Mouse (Mus musculus) layer of hippocampus, adult 8-10 months (tissue): ENCODE measurements around the gene Pxdn. TPM values are rescaled to one million over a fixed set of nuclear protein-coding genes. Genes with fewer than 3 reads are reported as not detected.

Experiments
- DNase-seq, 2 experiments: peaks; one replicate each; pipeline ENCODE4 v3.0.0; 2022; ENCODE audit warnings: low spot score in 2 of 2
- total RNA-seq, 4 experiments: library from RNA; stranded (reverse); gene quantifications; 2 replicates each; pipeline ENCODE4 v1.2.4; 2022

Pxdn gene
- total RNA-seq, 4 experiments from 2014 or later, result 65.3 to 84.7 (median 75.5) TPM

DNA sequence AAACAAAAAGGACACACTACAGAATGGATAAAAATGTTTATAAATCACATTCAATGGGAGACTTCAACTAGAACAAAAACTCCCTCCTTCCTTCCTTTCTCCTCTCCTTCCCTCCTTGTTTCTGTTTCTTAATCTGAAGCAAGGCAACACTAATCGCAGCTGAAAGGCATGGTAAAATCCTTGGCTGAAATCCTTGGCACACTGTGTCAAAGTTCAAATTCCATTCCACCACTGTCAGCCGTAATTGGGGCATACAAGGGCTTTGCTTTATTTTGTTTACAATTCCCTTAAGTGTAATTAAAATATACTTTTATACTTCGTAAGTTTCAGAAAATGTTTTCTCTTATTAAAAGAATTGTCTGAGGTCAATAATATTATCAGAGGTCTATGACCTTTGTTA lies 86.1 kb downstream of the Pxdn start:
- DNase-seq, result no peak

DNA sequence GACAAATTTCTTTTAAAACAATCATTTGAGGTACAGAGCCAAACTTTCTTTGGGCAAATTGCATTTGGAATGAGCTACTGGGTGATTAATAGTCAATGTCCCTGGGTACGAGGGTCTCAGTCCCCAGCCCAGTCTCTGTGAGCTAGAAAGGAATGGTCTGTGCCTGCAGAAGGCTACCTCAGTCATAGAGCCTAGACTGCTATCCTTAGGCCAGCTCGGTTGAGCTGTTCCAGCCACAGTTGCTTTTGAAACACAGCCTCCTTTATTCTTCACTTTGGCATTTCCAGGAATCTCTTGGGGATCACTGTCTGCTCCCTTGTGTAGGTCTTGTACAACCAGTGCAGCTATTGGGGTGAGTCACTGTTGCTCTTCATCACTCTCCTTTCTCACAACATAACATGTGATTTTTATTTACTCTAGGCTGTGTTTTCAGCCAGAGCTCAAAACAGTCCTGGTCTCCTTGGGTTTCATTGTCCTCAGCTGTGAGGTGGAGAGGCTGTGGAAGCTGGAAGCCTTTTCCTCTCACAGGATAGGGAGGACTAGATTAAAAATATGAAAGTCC lies 86.9 kb downstream of the Pxdn start:
- no peak for DNase-seq

DNA sequence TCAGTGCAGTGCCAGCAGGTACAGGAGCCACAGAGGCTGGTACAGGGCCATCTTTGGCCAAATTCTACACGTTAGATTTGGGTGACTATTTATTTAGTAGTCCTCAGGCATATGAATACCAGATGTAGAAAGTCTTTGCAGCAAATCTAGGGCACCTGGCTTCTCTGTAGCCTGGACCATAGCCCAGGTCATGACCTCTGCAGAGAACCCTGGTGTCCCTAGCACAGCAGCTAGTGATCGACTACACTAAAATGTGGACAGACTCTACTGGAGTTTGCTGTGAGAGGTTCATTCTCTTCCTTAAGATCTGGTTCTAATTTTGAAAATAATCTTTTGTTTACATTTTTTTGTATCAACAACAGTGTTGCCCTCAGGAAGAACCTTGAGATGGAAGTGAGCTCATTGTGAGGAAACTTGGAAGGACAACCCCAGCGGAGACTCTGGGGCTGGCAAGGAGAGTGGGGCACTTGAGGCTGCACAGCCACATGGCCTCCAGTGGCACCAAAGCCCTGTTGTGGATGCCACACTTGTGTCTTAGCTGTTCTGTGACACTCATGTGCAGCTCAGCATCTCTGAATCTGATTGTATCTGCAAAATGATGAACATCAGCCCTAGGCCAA lies 90.4 kb downstream of the Pxdn start:
- no peak for DNase-seq

DNA sequence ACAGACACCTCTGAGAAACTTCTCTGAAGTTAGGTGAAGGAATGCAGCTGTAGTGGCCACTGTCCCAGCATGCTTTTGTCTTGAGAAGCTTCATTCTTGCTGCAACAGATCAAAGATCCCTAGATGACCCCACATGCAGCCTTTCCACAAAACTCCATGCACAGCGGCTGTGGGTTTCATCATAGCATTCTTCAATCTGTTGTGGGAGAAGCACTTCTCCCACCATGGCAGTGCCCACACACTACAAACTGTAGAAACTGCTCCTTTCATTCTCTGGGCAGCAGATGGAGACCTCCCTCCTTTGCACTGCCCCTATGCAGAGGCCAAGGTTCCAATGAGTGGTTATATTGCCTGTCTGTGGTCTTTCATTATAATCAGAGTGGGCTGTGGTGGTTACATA lies 91.7 kb downstream of the Pxdn start:
- no peak for DNase-seq

DNA sequence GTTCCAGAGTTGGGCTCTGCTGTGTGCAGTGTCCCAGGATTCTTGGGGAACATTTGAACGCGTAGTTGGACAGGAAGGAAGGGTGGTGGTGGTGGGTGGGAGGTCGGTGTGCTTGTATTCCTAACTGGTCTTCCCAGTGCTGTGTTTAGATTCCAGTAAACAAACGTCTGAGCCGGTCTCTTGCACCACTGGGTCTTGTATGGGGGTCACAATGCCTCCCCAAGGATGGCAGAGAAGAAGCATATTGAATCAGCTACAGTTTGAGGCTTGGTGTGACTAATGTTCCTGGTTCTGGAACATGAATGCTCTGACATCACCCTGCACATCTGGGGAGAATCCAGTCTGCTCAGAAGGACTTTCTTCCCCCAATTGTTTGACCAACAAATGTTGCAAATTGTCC lies 93.2 kb downstream of the Pxdn start:
- no peak for DNase-seq

DNA sequence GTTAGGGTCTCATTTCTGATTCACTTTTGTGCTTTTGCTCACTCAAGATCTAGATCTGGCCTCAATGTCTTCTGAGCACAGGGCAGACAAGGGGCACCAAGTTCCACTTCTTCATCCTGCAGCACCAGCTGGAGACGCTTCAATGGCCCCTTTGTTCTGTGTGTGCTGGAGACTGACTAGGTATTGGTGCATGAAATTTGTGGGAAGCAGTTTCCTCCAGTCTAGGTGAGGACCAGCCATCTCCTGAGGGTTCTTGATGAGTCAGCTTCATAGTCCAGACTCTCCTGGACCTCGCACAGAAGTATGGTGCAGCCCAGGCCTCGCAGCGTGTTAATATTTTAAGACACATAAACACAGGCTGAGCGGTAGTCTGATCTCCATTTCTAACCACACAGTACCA lies 97.3 kb downstream of the Pxdn start:
- no peak for DNase-seq

DNA sequence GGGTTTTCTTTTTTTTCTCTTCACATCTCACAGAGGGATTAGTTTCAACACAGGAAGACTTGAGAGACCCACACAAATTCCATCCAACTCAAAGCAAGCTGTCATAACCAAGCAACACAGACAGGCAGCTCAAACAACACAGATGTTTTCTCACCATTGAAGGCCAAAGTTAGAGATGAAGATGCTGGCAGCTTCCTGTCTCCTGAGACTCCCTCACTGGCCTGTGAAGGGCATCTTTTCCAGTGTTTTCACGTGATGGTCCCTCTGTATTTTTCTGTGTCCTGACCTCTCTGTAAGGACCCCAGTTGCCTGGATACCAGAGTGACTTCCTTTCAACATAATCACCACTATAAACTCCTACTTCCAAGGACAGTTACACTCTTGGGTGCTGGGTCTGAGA lies 98.0 kb downstream of the Pxdn start:
- DNase-seq, result no peak

DNA sequence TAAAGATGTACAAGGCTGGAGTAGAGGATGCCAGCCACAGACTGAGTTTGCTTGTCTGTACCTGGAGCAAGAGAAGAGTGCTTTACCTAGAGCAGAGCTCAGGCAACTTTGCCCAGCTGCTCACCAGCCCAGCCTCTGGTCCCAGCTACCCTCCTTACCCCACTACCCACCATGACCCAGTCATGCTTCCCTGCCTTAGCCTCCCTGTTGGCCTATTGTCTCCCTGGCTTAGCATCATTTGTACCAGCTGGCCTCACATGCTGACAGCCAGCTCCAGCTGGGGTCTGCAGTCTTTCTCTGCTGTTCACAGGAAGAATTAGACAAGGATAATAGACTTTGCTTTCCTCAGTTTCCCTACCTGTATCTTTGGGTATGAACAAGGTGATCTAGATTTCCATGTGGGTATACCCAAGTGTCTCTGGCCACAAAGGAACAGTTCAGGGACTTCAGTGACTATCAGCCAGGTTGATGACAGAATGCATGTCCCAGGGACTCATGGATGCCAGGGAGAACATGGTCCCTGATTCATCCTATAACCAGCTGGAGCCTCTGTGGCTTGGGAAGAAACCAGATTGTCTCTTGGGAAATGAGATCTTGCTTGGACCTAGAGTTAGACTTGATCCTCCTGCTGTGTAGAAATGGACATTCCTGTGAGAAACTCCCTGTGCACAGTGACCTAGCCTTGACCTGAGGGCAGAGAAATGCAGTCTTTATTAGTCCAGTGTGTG lies 98.6 kb downstream of the Pxdn start:
- DNase-seq, result no peak

DNA sequence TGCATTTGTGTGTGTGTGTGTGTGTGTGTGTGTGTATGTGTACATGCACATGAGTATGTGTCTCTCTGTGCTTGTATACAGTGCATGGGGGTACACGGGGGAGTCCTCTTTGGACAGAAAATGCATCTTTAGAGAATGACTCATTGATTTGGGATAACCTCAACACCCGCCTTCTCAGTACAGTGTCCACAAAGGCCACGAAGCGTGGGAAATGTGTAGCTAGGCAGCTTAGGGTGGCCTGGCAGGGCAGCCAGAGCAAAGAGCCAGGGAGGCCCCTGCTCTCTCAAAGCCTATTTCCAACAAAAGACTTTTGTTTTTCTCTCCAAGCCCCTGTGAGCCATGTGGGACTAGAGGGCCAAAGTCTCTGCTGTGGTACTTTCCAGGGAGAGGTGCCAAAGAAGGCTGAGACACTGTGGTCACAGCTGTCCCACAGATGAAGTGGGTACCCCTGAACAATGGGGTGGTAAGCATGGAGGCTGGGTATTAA lies 99.2 kb downstream of the Pxdn start:
- peak; percentile 34 to 63 for DNase-seq

DNA sequence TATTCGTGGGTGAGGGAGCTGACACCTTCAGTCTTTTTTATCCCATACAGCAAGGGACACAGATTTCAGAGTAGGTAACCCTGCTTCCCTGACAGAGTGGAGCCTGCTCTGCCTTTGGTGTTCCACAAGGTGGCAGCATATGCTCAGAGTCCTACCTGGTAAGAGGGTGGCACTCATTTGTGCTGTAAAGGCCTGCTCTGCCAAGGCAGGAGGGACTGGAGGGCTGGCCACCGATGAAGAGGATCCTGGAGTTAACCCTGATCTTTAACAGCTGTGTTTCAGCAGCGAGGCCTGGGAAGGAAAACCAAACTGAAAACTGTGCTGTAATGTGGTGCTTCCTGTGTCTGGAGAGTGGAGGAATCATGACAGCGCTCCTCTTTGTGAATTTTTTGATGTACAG lies 102.2 kb downstream of the Pxdn start:
- peak in 1 of 2 experiments; percentile 48 for DNase-seq

DNA sequence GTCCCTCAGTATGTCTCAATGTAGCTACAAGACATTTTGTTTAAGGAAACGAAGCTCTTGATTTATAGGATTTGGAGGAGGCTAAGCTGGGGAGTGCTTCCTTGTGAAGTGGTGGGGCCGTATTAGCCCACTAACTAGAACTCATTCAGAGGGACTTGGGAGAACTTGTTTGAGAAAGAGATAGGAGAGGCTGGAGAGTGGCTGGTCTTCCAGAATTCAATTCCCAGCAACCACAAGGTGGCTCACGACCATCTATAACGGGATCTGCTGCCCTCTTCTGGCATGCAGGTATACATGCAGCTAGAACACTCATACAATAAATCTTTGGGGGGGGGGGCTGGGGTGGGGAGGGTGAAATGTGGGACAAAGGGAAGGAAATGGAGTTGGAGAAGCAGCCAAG lies 102.7 kb downstream of the Pxdn start:
- peak in 1 of 2 experiments; percentile 46 for DNase-seq

DNA sequence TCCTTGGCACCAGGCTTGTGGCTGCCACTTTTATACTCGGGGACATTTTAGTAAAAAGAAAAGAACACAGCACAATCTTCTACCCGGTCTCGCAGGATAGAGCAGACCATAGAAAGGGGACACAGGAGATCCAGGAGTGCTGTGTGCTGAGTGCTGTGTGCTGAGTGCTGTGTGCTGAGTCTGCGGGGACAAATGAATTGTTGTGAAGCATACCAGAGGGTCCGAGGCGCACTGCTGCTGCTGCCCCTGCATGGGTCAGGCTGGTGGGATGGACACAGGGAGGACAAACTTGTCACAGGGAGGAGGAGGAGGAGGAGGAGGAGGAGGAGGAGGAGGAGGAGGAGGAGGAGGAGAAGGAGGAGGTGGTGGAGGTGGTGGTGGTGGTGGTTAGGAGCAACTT lies 111.4 kb downstream of the Pxdn start:
- DNase-seq, result no peak

DNA sequence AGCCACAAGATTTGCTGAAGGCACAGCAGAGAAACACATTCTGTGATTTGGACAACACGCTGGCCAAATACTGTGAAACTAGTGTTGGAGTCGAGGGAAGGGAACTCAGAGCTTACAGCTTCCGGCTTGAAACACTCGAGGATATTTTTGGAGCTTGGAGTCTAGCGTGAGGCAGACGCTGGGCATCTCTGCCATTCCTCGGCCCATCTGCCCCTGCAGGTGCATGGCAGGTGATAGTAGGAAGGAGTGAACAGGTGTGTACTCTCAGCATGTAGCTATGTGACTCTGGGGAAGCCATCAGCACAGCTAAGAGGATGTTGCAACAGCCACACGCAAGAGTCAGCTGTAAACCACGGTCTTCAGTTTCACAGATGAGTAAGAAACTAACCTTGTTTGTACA lies 112.4 kb downstream of the Pxdn start:
- peak in 1 of 2 experiments; percentile 25 for DNase-seq

DNA sequence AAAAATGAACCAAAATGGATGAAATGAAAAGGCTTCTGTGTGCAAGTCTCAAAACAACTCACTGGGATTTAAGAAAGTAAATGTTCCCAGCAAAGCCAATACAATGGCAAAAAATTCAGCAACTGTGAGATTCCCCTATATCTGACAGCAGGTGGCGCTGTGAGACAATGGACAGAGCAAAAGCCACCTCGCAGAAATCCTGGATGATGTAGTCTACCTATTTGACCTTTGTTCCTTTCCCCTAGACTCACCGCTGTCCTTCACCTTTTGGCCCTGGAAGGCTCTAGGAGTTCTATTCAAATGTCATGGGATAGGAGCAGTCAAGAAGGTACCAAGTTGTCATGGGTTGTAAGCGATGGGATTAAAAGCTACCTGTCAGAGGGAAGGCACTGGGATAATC lies 112.8 kb downstream of the Pxdn start:
- DNase-seq, result peak in 1 of 2 experiments; percentile 68

DNA sequence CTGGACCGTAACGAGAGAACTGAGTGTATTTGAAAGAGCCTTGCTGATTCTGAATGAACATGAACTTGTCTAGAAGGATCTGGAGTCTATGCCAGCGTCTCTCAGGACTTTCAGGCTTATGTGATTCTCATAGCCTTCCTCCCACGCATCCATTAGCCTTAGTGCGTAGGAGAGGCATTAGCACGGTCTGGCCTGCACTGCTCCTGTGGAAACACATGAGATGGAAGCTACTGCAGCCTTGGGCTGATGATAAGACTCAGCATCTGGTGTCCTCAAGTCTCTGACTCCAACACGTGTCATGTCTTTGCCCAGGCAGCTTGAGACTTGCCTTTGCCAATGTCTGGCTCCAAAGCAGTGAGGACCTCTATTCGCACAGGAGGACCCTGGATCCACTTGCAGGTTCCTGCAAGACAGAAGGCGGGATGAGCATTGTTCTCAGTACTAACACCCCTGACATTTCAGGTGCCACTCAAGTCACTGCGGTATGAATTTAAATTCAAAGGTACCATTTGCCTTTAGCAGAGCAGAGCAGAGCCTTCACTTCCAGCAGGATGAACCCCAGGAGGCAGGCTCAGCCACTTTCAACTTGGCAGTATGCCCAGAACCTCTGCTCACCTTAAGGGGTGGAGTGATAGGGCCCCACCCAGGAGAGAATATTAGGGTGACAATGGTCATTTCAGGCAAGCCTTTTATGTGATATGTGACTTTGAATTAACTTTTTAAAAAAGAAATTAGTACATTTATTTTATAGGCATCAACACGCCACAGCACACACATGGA lies 117.5 kb downstream of the Pxdn start:
- no peak for DNase-seq

DNA sequence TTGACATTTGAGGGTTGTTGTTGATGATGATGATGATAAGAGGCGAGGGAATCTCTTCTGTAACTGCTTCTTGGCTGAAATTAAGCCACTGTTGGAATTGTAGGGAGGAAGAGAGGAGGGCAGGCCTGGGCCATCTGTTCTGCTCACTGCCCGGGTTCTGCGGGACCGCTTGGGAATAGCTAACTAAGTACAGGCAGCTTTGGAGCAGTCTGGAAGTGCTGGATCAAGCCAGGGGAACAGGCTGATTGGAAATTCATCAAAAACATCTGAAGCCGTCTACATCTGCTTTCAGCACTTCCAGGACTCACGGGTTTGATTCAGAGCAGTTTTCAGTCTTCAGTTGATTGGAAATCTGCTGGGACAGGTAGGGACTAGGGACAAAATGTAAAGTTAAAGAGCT lies 120.6 kb downstream of the Pxdn start:
- no peak for DNase-seq

DNA sequence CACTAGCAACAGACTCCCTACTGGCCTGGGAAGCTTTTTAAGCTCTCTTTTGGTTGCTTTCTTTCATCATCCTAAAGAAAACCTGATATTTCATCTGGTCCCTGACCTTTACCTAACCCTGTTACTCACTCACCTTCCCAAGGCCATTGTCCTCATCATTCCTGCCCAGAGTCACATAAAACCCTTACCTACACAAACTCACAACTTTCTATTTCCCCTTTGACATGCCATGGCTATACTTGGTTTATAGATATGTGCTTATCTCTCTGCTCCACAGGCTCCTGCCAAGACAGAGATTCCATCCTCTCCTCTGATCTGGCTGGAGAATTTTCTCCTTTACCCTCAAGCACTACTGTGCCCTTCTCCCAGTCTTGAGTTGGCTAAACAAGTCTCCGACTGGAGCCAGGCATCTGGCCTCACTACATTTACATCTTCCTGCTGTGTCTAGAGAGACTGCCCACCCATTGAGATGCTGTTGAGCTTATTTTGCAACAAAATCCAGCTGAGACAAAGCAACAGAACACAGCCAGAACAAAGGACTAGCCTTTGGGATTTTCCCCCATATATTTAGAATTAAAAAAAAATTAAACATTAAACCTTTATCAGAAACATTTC lies 124.2 kb downstream of the Pxdn start:
- DNase-seq, result no peak

DNA sequence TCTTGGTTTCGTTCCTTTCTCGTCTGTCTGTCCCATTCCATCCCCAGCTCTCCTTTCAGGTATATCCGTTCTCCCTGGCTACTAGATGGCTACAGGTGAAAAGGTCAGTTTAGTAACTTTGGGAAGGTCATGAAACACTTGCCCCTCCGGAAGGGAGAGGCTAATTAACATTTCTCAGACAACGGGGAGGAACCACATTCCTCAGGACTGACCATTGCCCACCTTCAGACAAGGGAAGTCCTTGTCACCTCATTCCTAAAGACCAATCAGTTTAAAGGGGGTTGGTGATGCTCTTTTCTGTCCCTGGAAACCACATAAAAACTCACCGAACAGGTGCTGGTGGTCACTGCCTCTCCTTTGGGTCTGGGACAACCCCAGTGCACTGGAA lies 124.7 kb downstream of the Pxdn start:
- DNase-seq, result no peak
